Mouse (Mus musculus) 416B (cell line): ENCODE results near the gene Ptov1.

Experiments
- DNase-seq: peaks from one replicate; pipeline ENCODE4 v3.0.0; 2011; ENCODE audit warnings: low read depth

The Ptov1 gene

GRCm38 (mm10) chr7:44840426-44840825 lies 29.2 kb downstream of the Ptov1 start:
- no peak for DNase-seq

GRCm38 (mm10) chr7:44839491-44840191 lies 29.9 kb downstream of the Ptov1 start:
- no peak for DNase-seq

- no peak for DNase-seq
Measured at GRCm38 (mm10) chr7:44839171-44839490, 30.5 kb downstream of the Ptov1 start.

GRCm38 (mm10) chr7:44838073-44838472 lies 31.5 kb downstream of the Ptov1 start:
- no peak for DNase-seq

GRCm38 (mm10) chr7:44836423-44837053 lies 33.0 kb downstream of the Ptov1 start:
- DNase-seq = no peak

- no peak for DNase-seq
Measured at GRCm38 (mm10) chr7:44836016-44836404, 33.6 kb downstream of the Ptov1 start.

- no peak for DNase-seq
Measured at GRCm38 (mm10) chr7:44835373-44836015, 34.1 kb downstream of the Ptov1 start.

- DNase-seq = no peak
Measured at GRCm38 (mm10) chr7:44832763-44833162, 36.8 kb downstream of the Ptov1 start.

GRCm38 (mm10) chr7:44828706-44829105 lies 40.9 kb downstream of the Ptov1 start:
- no peak for DNase-seq

GRCm38 (mm10) chr7:44826771-44827170 lies 42.8 kb downstream of the Ptov1 start:
- peak; percentile 75 for DNase-seq

GRCm38 (mm10) chr7:44824872-44825271 lies 44.7 kb downstream of the Ptov1 start:
- peak; percentile 82 for DNase-seq

GRCm38 (mm10) chr7:44823409-44823808 lies 46.2 kb downstream of the Ptov1 start:
- no peak for DNase-seq

- DNase-seq = peak; percentile 57
Measured at GRCm38 (mm10) chr7:44821666-44822448, 47.7 kb downstream of the Ptov1 start.

GRCm38 (mm10) chr7:44820525-44820924 lies 49.1 kb downstream of the Ptov1 start:
- no peak for DNase-seq

GRCm38 (mm10) chr7:44819863-44820262 lies 49.7 kb downstream of the Ptov1 start:
- DNase-seq = no peak

GRCm38 (mm10) chr7:44819391-44819790 lies 50.2 kb downstream of the Ptov1 start:
- DNase-seq = no peak

GRCm38 (mm10) chr7:44818751-44819235 lies 50.8 kb downstream of the Ptov1 start:
- peak; percentile 73 for DNase-seq

GRCm38 (mm10) chr7:44818164-44818563 lies 51.4 kb downstream of the Ptov1 start:
- peak; percentile 54 for DNase-seq

- DNase-seq = no peak
Measured at GRCm38 (mm10) chr7:44817441-44817840, 52.1 kb downstream of the Ptov1 start.

GRCm38 (mm10) chr7:44816470-44817021 lies 53.0 kb downstream of the Ptov1 start, which contains the start of gene Atf5:
Atf5 (minus strand) TSS chr7:44816658.
- DNase-seq = peak; percentile 70

GRCm38 (mm10) chr7:44815721-44816469 lies 53.7 kb downstream of the Ptov1 start, which contains the start of the genes Nup62 and Il4i1:
Nup62 (plus strand) TSS chr7:44816088.
Il4i1 (plus strand) TSS chr7:44816387.
- peak; percentile 100 for DNase-seq
